Mouse (Mus musculus) ES-Bruce4 (cell line): ENCODE results near the gene Eif2d.

Source experiments
- CTCF ChIP-seq: IDR thresholded peaks from one replicate; pipeline ENCODE4 v1.8.1; 2011; ENCODE audit warnings: low read depth, low read length
- EP300 ChIP-seq: IDR thresholded peaks from 2 replicates; pipeline ENCODE4 v1.6.1; 2011; ENCODE audit warnings: low read depth, low read length; ENCODE audit not compliant: insufficient read depth

GRCm38 (mm10) chr1:131208081-131208480 lies 55.1 kb downstream of the Eif2d start:
- TF ChIP-seq CTCF: no peak
- TF ChIP-seq EP300: no peak
